Mouse (Mus musculus) urinary bladder, postnatal 4 days (tissue): ENCODE measurements around the gene Dlg2.
"Not testable (repeated sequence)": the region's sequence is repeated elsewhere in the genome, so short reads cannot be mapped to it uniquely, and the experiment has no call there.

Source experiments
- DNase-seq, 2 experiments: peaks; one replicate each; pipeline ENCODE4 v3.0.0; 2021 to 2022; ENCODE audit warnings: low spot score in 2 of 2

Dlg2 gene

GRCm38 (mm10) chr7:90825640-90826039 lies 349.2 kb downstream of the Dlg2 start:
- no peak for DNase-seq

- DNase-seq = no peak
Observed at GRCm38 (mm10) chr7:90841276-90841675, 364.8 kb downstream of the Dlg2 start.

- no peak for DNase-seq
Observed at GRCm38 (mm10) chr7:90843345-90844293, 367.1 kb downstream of the Dlg2 start.

GRCm38 (mm10) chr7:90876796-90877195 lies 400.3 kb downstream of the Dlg2 start:
- not testable (repeated sequence) for DNase-seq

- no peak for DNase-seq
Observed at GRCm38 (mm10) chr7:90882740-90883139, 406.3 kb downstream of the Dlg2 start.

GRCm38 (mm10) chr7:90886396-90887006 lies 410.0 kb downstream of the Dlg2 start:
- DNase-seq = no peak

GRCm38 (mm10) chr7:90887007-90887720 lies 410.7 kb downstream of the Dlg2 start:
- DNase-seq = no peak

- no peak for DNase-seq
Observed at GRCm38 (mm10) chr7:90927441-90927840, 451.0 kb downstream of the Dlg2 start.

- DNase-seq = no peak
Observed at GRCm38 (mm10) chr7:90940726-90941125, 464.3 kb downstream of the Dlg2 start.

- DNase-seq = no peak
Observed at GRCm38 (mm10) chr7:90947073-90947472, 470.6 kb downstream of the Dlg2 start.

GRCm38 (mm10) chr7:90949212-90949611 lies 472.7 kb downstream of the Dlg2 start:
- DNase-seq = no peak

GRCm38 (mm10) chr7:90977241-90977640 lies 500.8 kb downstream of the Dlg2 start:
- no peak for DNase-seq

GRCm38 (mm10) chr7:90982069-90982468 lies 505.6 kb downstream of the Dlg2 start:
- DNase-seq = no peak

- no peak for DNase-seq
Observed at GRCm38 (mm10) chr7:91010655-91011054, 534.2 kb downstream of the Dlg2 start.

- no peak for DNase-seq
Observed at GRCm38 (mm10) chr7:91044998-91045741, 568.7 kb downstream of the Dlg2 start.

GRCm38 (mm10) chr7:91045742-91046098 lies 569.2 kb downstream of the Dlg2 start:
- no peak for DNase-seq

GRCm38 (mm10) chr7:91063297-91064040 lies 587.0 kb downstream of the Dlg2 start:
- DNase-seq = no peak

- DNase-seq = no peak
Observed at GRCm38 (mm10) chr7:91071751-91072707, 595.6 kb downstream of the Dlg2 start.

GRCm38 (mm10) chr7:91086071-91086470 lies 609.6 kb downstream of the Dlg2 start:
- DNase-seq = no peak
